Mouse (Mus musculus) cerebellum, postnatal 36 days (tissue): Measurements from ENCODE around the gene Gm19668.
"Not testable (repeated sequence)": the region's sequence is repeated elsewhere in the genome, so short reads cannot be mapped to it uniquely, and the experiment has no call there.

Experiments used
- DNase-seq, 2 experiments: peaks; one replicate each; pipeline ENCODE4 v3.0.0; 2021 to 2022; ENCODE audit warnings: mixed read lengths in 2 of 2

Gene Gm19668

DNA sequence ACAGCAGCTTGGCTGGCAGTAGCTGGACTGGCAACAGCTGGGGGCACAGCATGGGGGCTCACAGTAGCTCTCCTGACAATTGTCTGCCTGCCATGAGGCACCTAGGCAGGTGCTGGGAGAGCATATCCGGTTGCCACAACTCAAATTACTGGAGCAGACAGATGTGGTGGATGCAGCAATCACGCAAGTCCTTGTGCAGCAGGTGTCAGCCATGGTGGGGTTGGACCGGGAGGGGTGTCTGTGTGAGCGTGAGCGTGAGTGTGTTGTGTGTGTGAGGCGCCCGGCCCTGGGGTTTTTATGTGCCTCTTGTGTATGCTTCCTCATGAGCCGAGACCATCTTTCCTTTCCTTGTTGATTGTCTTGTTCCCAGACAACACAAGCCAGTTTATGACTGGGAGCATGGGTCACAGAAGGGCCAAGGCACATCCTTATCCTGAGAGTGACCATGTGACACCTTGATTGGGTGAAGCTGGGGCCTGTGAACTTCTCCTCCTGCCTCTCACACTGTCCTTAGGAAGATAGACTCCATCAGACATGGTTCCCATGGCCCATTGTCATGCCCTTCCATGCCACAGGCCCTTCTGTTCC is at the start of gene Gm19668:
Gene Gm19668 (minus strand): TSS at position 213 of the 588 bp plus-strand sequence.
- no peak for DNase-seq

DNA sequence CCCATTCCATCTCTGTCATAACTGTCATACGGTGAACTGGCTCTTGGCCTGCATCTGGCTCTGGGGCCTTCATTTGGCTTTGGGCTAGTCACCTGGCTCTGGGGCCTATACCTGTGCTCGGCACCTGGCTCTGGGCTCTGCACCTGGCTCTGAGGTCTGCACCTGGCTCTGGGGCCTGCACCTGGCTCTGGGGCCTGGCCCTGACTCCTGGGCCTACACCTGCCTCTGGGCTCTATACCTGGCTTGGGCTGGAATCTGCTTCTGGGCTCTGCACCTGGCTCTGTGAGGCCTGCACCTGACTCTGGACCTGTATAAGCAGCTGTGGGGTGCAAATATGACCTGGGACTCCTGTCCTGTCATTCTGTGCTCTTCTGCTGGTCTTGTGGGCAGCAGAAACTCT is 48.6 kb upstream of the Gm19668 start:
- DNase-seq, result no peak

GRCm38 (mm10) chr10:77846961-77847360 is 48.0 kb upstream of the Gm19668 start:
- DNase-seq, result peak; percentile 19 to 37

DNA sequence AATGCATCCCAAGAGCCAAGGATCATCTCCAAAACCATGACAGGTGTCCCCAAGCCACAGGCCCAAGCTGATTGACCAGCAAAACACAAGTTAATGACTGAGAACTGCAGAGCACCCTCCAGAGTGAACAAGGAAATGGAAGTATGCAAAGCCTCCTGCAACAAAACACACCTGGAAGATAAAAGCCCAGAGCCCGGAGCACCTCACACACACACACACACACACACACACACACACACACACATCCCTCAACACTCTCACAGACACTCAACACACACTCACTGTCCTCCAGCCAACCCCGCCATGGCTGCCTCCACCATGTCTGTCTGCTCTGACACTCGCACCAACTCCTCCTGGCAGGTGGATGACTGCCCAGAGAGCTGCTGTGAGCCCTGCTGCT is 47.6 kb upstream of the Gm19668 start, which contains the start of gene Gm36176:
Gene Gm36176 (plus strand): TSS at position 301 of the 400 bp plus-strand sequence.
- DNase-seq, result no peak

DNA sequence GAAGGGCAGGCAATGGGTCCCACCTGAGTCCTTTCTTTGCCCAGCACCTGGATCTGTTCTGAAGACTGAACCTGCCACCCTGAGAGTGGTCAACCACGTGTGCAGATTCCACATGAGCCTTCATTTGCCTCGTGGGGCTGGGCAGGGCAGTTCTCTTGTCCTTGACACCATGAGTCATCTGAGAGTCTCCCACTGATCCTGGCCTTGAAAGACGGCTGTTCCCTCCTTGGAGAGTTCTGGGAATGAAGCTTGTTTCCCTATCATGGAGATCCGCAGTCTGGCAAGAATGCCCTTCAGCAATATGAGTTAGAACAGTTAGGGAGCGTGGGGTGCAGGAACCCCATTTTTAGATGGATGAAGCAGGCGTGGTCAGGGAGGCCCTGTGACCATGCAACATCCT is 40.1 kb upstream of the Gm19668 start:
- DNase-seq, result no peak

- DNase-seq, result no peak
Observed at GRCm38 (mm10) chr10:77835647-77836046, 36.7 kb upstream of the Gm19668 start, which contains the start of gene Krtap10-10. Gene Krtap10-10 (plus strand): TSS chr10:77835947.

DNA sequence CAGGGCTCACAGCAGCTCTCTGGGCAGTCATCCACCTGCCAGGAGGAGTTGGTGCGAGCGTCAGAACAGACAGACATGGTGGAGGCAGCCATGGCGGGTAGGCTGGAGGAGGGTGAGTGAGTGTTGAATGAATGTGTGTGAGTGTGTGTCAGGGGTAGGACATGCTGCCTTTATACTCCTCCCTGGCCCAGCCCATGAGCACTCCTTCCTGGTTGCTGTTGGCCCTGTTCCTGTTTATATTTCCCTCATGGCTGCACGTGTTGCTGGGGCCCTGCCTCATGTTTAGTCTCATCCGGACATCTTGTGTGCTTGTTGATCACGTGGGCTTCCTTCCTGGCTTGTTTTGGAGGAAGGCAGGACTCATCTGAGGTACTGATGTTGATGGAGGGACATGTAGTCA is 28.0 kb upstream of the Gm19668 start, which contains the start of gene Krtap10-4:
Gene Krtap10-4 (minus strand): TSS at position 145 of the 400 bp plus-strand sequence.
- no peak for DNase-seq

DNA sequence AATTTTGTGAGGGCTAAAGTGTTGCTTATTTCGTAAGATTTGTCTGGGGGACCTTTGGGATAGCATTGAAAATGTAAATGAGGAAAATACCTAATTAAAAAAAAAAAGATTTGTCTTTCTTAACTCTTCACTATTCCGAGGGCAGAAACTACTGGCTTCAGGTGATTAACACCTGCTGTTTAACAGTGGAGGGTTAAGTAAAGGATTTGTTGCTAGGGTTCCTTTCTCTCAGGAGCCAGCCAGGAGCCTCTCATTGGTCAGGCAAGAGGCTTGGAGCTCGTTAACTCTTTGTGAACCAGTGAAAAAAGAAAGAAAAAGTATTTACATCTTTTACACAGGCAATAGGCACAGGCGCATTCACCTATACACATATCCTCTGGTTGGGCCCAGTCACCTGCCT is 20.3 kb upstream of the Gm19668 start:
- DNase-seq, result no peak

- DNase-seq, result no peak
Observed at GRCm38 (mm10) chr10:77818523-77818922, 19.6 kb upstream of the Gm19668 start.

DNA sequence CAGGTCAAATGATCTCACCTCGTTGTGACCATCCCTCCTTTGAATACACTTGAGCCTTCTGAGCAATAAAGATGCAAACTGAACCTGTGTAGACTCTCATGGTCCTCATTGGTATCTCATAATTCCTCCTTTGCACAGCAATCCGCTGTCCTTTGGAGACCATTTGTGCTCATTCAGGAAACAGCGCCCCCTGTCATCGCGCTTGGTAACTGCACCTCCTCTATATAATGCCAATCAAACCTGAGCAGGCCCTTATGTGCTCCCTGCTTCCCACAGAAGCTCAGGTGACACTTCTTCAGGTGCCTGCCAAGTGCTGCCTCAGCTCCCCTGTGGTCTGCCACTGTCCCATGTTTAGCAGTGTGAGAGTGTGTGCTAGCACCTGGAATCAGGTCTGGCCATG is 16.6 kb upstream of the Gm19668 start:
- no peak for DNase-seq

DNA sequence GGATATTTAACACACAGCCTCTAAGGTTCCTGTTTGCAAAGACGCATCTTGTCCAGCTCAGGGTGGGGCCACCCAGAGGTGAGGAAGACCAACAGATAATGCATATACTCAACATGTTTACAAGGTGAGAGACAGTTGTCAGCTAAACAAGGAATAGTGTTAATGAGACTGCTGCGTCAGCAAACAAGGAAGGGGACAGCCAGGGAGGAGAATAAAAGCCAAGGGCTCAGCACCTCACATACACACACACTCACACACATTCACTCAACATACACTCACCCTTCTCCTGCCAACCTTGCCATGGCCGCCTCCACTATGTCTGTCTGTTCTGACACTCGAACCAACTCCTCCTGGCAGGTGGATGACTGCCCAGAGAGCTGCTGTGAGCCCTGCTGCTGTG is 15.4 kb upstream of the Gm19668 start, which contains the start of gene Gm2696:
Gene Gm2696 (plus strand): TSS at position 301 of the 400 bp plus-strand sequence.
- DNase-seq, result no peak

- DNase-seq, result no peak
Observed at GRCm38 (mm10) chr10:77811743-77812142, 12.8 kb upstream of the Gm19668 start, which contains the start of gene Gm9507. Gene Gm9507 (minus strand): TSS chr10:77811843.

DNA sequence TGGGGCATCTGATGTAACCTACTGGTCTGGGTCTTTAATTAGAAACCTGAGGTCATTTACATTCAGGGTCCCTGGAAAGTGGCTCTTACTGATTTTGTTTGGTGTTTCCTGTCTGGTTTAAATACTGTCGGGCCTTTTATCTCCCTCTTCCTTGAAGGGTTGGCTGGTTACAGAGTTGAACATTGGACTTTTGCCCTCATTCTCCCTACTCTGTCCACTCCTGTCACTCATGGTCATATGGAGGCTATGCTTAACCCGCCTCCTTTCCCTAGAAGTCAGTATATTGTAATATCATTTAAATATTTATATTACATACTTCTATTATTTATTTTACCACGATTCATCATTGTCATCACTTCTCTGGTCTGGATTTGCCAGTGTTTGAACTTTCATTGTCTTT is 5.2 kb upstream of the Gm19668 start:
- DNase-seq, result no peak

- peak in 1 of 2 experiments; percentile 14 for DNase-seq
Observed at GRCm38 (mm10) chr10:77798164-77798920, 591 bp downstream of the Gm19668 start.

- no peak for DNase-seq
Observed at GRCm38 (mm10) chr10:77797677-77798076, 1.3 kb downstream of the Gm19668 start.

DNA sequence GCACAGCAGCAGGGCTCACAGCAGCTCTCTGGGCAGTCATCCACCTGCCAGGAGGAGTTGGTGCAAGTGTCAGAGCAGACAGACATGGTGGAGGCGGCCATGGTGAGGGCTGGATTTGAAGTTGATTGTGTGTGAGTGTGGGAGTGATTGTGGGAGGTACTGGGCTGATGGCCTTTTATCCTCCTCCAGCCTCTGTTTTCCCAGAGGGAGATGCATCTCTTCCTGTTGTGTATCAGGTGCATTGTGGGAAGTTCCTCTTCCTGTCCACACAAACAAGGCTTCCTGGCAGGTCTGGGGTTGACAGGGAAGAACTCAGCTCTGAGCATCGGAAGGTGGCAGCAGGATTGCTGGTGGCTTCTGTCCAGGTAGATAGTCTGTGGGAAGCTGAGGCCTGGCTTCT is 4.0 kb downstream of the Gm19668 start, which contains the start of gene Gm9639:
Gene Gm9639 (minus strand): TSS at position 101 of the 400 bp plus-strand sequence.
- no peak for DNase-seq

GRCm38 (mm10) chr10:77788621-77789020 is 10.3 kb downstream of the Gm19668 start:
- no peak for DNase-seq

GRCm38 (mm10) chr10:77787876-77788275 is 11.1 kb downstream of the Gm19668 start, which contains the start of gene Gm7137:
Gene Gm7137 (minus strand): TSS chr10:77788200.
- not testable (repeated sequence) for DNase-seq

GRCm38 (mm10) chr10:77783396-77783795 is 15.5 kb downstream of the Gm19668 start:
- DNase-seq, result not testable (repeated sequence)

GRCm38 (mm10) chr10:77782442-77782841 is 16.5 kb downstream of the Gm19668 start, which contains the start of gene Gm3250:
Gene Gm3250 (minus strand): TSS chr10:77782542.
- not testable (repeated sequence) for DNase-seq

DNA sequence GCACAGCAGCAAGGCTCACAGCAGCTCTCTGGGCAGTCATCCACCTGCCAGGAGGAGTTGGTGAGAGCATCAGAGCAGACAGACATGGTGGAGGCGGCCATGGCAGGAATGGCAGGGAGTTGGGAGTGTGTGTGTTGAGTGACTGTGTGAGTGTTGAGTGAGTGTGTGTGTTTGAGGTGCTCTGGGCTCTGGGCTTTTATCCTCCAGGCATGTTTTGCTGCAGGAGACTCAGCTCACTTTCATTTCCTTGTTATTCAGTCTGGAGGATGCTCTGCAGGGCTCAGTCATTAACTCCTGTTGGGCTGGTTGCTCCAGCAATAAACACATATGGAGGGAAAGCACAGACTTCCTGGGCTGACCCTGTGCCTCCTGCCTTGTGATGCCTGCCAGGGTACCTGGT is 22.1 kb downstream of the Gm19668 start, which contains the start of gene Gm7138:
Gene Gm7138 (minus strand): TSS at position 101 of the 400 bp plus-strand sequence.
- not testable (repeated sequence) for DNase-seq

DNA sequence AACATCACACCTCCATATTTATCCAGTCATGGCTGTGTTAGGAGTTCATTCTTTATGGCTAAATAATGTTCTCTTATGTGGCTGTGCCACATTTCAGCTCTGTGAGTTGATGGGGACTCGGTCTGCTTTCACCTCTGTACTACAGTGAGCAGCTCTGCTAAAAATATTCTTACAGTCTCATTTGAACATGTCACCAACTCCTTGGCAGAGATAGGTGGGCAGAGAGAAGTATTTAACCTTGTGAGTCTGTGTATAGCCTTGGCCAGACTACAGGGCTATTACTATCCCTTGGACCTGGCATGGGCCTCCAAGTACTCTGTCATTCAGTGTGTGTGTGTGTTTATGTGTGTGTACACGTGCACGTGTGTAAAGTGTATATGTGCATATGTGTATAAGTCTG is 26.8 kb downstream of the Gm19668 start:
- not testable (repeated sequence) for DNase-seq

DNA sequence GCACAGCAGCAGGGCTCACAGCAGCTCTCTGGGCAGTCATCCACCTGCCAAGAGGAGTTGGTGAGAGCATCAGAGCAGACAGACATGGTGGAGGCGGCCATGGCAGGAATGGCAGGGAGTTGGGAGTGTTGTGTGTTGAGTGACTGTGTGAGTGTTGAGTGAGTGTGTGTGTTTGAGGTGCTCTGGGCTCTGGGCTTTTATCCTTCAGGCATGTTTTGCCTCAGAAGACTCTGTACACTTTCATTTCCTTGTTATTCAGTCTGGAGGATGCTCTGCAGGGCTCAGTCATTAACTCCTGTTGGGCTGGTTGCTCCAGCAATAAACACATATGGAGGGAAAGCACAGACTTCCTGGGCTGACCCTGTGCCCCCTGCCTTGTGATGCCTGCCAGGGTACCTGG is 27.7 kb downstream of the Gm19668 start, which contains the start of gene Gm3238:
Gene Gm3238 (minus strand): TSS at position 101 of the 400 bp plus-strand sequence.
- not testable (repeated sequence) for DNase-seq
